Mouse (Mus musculus) liver, embryonic 13.5 days (tissue): ENCODE measurements around the gene Rftn1. TPM values are rescaled to one million over a fixed set of nuclear protein-coding genes. Genes with fewer than 3 reads are reported as not detected.

Source experiments
- polyA plus RNA-seq: library from polyadenylated mRNA; unstranded; fragments of >200 nt; fragmentation: Nextera tagmentation; extraction: Ambion mirVana; gene quantifications from 2 replicates; pipeline ENCODE4 v1.2.1, GENCODE M21; 2015

The Rftn1 gene
- polyA plus RNA-seq, 1 experiment from 2014 or later: 5.7 TPM

Other genes starting within 250 kb of the Rftn1 start
- gene Dazl, start 103.0 kb upstream of the Rftn1 start, polyA plus RNA-seq: 0.17 and 0.21 TPM in 2 replicates